15 mouse cellular contexts compared by ENCODE assay signal in the genomic region with DNA sequence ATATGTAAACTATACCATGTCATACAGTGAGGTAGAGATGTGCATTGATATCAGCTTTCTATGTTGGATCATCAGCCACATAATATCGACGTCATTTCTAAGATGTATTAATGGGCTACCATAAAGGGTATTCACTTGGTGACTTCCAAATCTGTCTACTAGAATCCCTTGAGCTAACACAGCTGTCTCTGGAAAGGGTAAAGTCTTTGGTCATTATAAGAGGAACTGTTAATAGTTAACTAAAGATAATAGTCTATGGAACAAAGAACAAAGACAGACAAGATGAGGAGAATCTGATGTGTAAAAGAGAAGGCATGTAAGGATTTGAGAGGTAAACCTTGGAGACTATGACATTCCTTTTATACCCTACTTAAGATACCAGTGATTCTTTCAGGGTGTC.
"Had no signal": no experiment of that assay in that cellular context is flagged by ENCODE, and none has a peak within 500 bp of the region (broad histone marks: within the 10 kb centered on the region; RNA-seq: fewer than 3 reads in every experiment).

No protein-coding gene starts in this region.

- H3K9me3 ChIP-seq: neural tube, embryonic 15.5 days; stomach, embryonic 15.5 days had no signal

- H3K27me3 ChIP-seq: neural tube, embryonic 15.5 days; stomach, embryonic 15.5 days had no signal

- H3K36me3 ChIP-seq: neural tube, embryonic 15.5 days; stomach, embryonic 15.5 days had no signal

- H3K4me3 ChIP-seq: neural tube, embryonic 15.5 days; stomach, embryonic 15.5 days had no signal

- H3K9ac ChIP-seq: neural tube, embryonic 15.5 days; stomach, embryonic 15.5 days had no signal

- H3K4me2 ChIP-seq: neural tube, embryonic 15.5 days; stomach, embryonic 15.5 days had no signal

- DNase-seq: retina, postnatal 1 day; right cerebral cortex, adult 18-20 months; right cerebral cortex, postnatal 14 days; right cerebral cortex, postnatal 25 days; right cerebral cortex, postnatal 4 days; spleen, adult 18-20 months; thymus, adult 18-20 months; thymus, adult 2 months; thymus, postnatal 14 days; thymus, postnatal 25 days; thymus, postnatal 36 days; thymus, postnatal 4 days had no signal

- H3K4me1 ChIP-seq: neural tube, embryonic 15.5 days; stomach, embryonic 15.5 days had no signal

- H3K27ac ChIP-seq: neural tube, embryonic 15.5 days; stomach, embryonic 15.5 days; stomach, postnatal 0 days had no signal
